Mouse (Mus musculus): Measurements from ENCODE around the gene Bmp4.

GRCm38 (mm10) chr14:46363209-46363608, 27.3 kb downstream of the Bmp4 start:
- TF ChIP-seq CTCF (IDR thresholded peaks at IDR 0.05) (peak; percentile 27), EP300 (IDR thresholded peaks at IDR 0.05; ENCODE audit: insufficient read depth, low read depth, low read length) (no peak)
